Mouse (Mus musculus) embryonic facial prominence, embryonic 11.5 days (tissue): ENCODE data around the gene Epha8. TPM values are rescaled to one million over a fixed set of nuclear protein-coding genes. Genes with fewer than 3 reads are reported as not detected.

Experiments used
- ATAC-seq: fragments of 200-750 bp; cut with Nextera tagmentation; replicated peaks from 2 replicates; pipeline ENCODE4 v1.8.0; 2017; ENCODE audit warnings: low read depth; ENCODE audit not compliant: insufficient number of reproducible peaks, low FRiP score, low TSS enrichment
- DNase-seq: peaks from one replicate; pipeline ENCODE4 v3.0.0-alpha.2; 2015; ENCODE audit warnings: low spot score
- H3K27ac ChIP-seq: fragments of 300-500 bp; sonication (generic); replicated peaks from 2 replicates; pipeline ENCODE4 v1.5.1; 2014; ENCODE audit warnings: mild to moderate bottlenecking, low read depth, low read length, control low read depth
- H3K27me3 ChIP-seq: fragments of 300-500 bp; sonication (generic); 2 replicates; pipeline ENCODE4 v1.6.1; 2014; ENCODE audit warnings: mild to moderate bottlenecking, low read length, moderate library complexity, mixed read lengths; ENCODE audit not compliant: control insufficient read depth, insufficient read depth
- H3K36me3 ChIP-seq: fragments of 300-500 bp; sonication (generic); replicated peaks from 2 replicates; pipeline ENCODE4 v1.6.1; 2014; ENCODE audit warnings: low read depth, mild to moderate bottlenecking, low read length, moderate library complexity, mixed read lengths; ENCODE audit not compliant: control insufficient read depth, insufficient read depth
- H3K4me1 ChIP-seq: fragments of 300-500 bp; sonication (generic); 2 replicates; pipeline ENCODE4 v1.6.1; 2014; ENCODE audit warnings: low read length, mixed read lengths; ENCODE audit not compliant: control insufficient read depth, insufficient read depth
- H3K4me2 ChIP-seq: fragments of 300-500 bp; sonication (generic); 2 replicates; pipeline ENCODE4 v1.6.1; 2014; ENCODE audit warnings: low read depth, mild to moderate bottlenecking, control low read depth, low read length, moderate library complexity
- H3K4me3 ChIP-seq: fragments of 300-500 bp; sonication (generic); 2 replicates; pipeline ENCODE4 v1.5.1; 2014; ENCODE audit warnings: low read depth, low read length, control low read depth
- H3K9ac ChIP-seq: fragments of 300-500 bp; sonication (generic); replicated peaks from 2 replicates; pipeline ENCODE4 v1.6.1; 2014; ENCODE audit warnings: mild to moderate bottlenecking, control low read depth, low read length
- H3K9me3 ChIP-seq: fragments of 300-500 bp; sonication (generic); replicated peaks from 2 replicates; pipeline ENCODE4 v1.6.1; 2016; ENCODE audit warnings: mild to moderate bottlenecking, low read length, inconsistent platforms, mixed read lengths; ENCODE audit not compliant: control insufficient read depth
- WGBS: fragments of 180-500 bp; shearing (Covaris S2); extraction: QIAGEN DNeasy Blood & Tissue Kit; methylation state at CpG from one replicate; pipeline ENCODE4 v1.1.7; 2014; 5-methylcytosine and 5-hydroxymethylcytosine counted together
- polyA plus RNA-seq: library from polyadenylated mRNA; unstranded; fragments of >200 nt; fragmentation: Nextera tagmentation; extraction: Ambion mirVana; gene quantifications from 2 replicates; pipeline ENCODE4 v1.2.1, GENCODE M21; 2014

Gene Epha8
- polyA plus RNA-seq, 1 experiment from 2014 or later: 0.65 TPM

- no peak overlapping the region for H3K9ac ChIP-seq
- no peak for DNase-seq
- WGBS: 50% methylated on average over 18 of the region's 18 CpGs
- H3K36me3 ChIP-seq: no peaks in the 10 kb centered on the region
- H3K4me3 ChIP-seq: no peak overlapping the region
- no peak overlapping the region for H3K4me2 ChIP-seq
- no peak; the same call in 1 of the 2 replicates for ATAC-seq
- no peaks in the 10 kb centered on the region; the same call in 1 of the 2 replicates for H3K27me3 ChIP-seq
- no peaks in the 10 kb centered on the region for H3K9me3 ChIP-seq
- H3K27ac ChIP-seq: no peak overlapping the region
- H3K4me1 ChIP-seq: no peaks in the 10 kb centered on the region
Observed at GRCm38 (mm10) chr4:136934746-136935613, 21.6 kb downstream of the Epha8 start.

GRCm38 (mm10) chr4:136930474-136930873 is 26.1 kb downstream of the Epha8 start:
- WGBS: 87% methylated on average over 8 of the region's 8 CpGs
- peaks cover 3% of the 10 kb centered on the region; the same call in 1 of the 2 replicates for H3K27me3 ChIP-seq

GRCm38 (mm10) chr4:136928928-136929327 is 27.7 kb downstream of the Epha8 start:
- Histone ChIP-seq H3K4me3 (no peak overlapping the region), H3K27me3 (peaks cover 3% of the 10 kb centered on the region; the same call in 1 of the 2 replicates), H3K4me1 (no peaks in the 10 kb centered on the region)

More at GRCm38 (mm10) chr4:136930474-136930873, 26.1 kb downstream of the Epha8 start:
- H3K36me3 ChIP-seq: no peaks in the 10 kb centered on the region
- no peak overlapping the region for H3K4me3 ChIP-seq
- no peak overlapping the region for H3K9ac ChIP-seq
- no peaks in the 10 kb centered on the region for H3K4me1 ChIP-seq
- no peaks in the 10 kb centered on the region for H3K9me3 ChIP-seq
- ATAC-seq: no peak
- H3K4me2 ChIP-seq: no peak overlapping the region
- no peak overlapping the region for H3K27ac ChIP-seq
- DNase-seq: no peak

GRCm38 (mm10) chr4:136925804-136926203 is 30.8 kb downstream of the Epha8 start:
- Histone ChIP-seq H3K27ac (no peak overlapping the region), H3K9ac (no peak overlapping the region), H3K4me1 (no peaks in the 10 kb centered on the region), H3K36me3 (no peaks in the 10 kb centered on the region), H3K4me2 (no peak overlapping the region), H3K27me3 (peaks cover 3% of the 10 kb centered on the region; the same call in 1 of the 2 replicates), H3K4me3 (no peak overlapping the region), H3K9me3 (no peaks in the 10 kb centered on the region)
- DNase-seq (no peak), ATAC-seq (no peak)
- 12% methylated on average over 15 of the region's 15 CpGs for WGBS

More at GRCm38 (mm10) chr4:136928928-136929327, 27.7 kb downstream of the Epha8 start:
- Histone ChIP-seq H3K9ac (no peak overlapping the region), H3K4me2 (no peak overlapping the region), H3K36me3 (no peaks in the 10 kb centered on the region), H3K27ac (no peak overlapping the region), H3K9me3 (no peaks in the 10 kb centered on the region)
- DNase-seq (peak; percentile 69), ATAC-seq (no peak)
- 5% methylated on average over 5 of the region's 5 CpGs for WGBS

- Histone ChIP-seq H3K9ac (no peak overlapping the region), H3K4me1 (no peaks in the 10 kb centered on the region), H3K36me3 (no peaks in the 10 kb centered on the region), H3K27me3 (0 out of 2 replicates have a peak, but pooled peaks cover 3% of the 10 kb centered on the region), H3K27ac (no peak overlapping the region), H3K9me3 (no peaks in the 10 kb centered on the region), H3K4me2 (no peak overlapping the region), H3K4me3 (no peak overlapping the region)
- 2% methylated on average over 6 of the region's 6 CpGs for WGBS
- no peak for ATAC-seq
- DNase-seq: peak; percentile 91
Observed at GRCm38 (mm10) chr4:136924529-136924928, 32.1 kb downstream of the Epha8 start.

GRCm38 (mm10) chr4:136919526-136919925 is 37.1 kb downstream of the Epha8 start:
- H3K27me3 ChIP-seq: no peaks in the 10 kb centered on the region
- no peak overlapping the region for H3K9ac ChIP-seq
- no peak overlapping the region for H3K4me3 ChIP-seq
- DNase-seq (no peak), ATAC-seq (no peak)
- no peak overlapping the region for H3K4me2 ChIP-seq
- no peaks in the 10 kb centered on the region for H3K36me3 ChIP-seq
- H3K27ac ChIP-seq: no peak overlapping the region
- 71% methylated on average over 3 of the region's 3 CpGs for WGBS
- no peaks in the 10 kb centered on the region for H3K4me1 ChIP-seq
- no peaks in the 10 kb centered on the region for H3K9me3 ChIP-seq

GRCm38 (mm10) chr4:136918834-136919233 is 37.8 kb downstream of the Epha8 start:
- no peak for DNase-seq
- 80% methylated on average over 8 of the region's 8 CpGs for WGBS
- Histone ChIP-seq H3K9me3 (no peaks in the 10 kb centered on the region), H3K4me3 (no peak overlapping the region), H3K9ac (no peak overlapping the region), H3K27ac (no peak overlapping the region), H3K36me3 (no peaks in the 10 kb centered on the region), H3K4me1 (no peaks in the 10 kb centered on the region), H3K4me2 (no peak overlapping the region), H3K27me3 (no peaks in the 10 kb centered on the region)
- no peak for ATAC-seq

- DNase-seq (no peak), ATAC-seq (no peak)
- H3K4me3 ChIP-seq: no peak overlapping the region
- no peak overlapping the region for H3K27ac ChIP-seq
- no peak overlapping the region for H3K4me2 ChIP-seq
- H3K9ac ChIP-seq: no peak overlapping the region
- no peaks in the 10 kb centered on the region for H3K4me1 ChIP-seq
- WGBS: 48% methylated on average over 7 of the region's 7 CpGs
- H3K36me3 ChIP-seq: no peaks in the 10 kb centered on the region
- no peaks in the 10 kb centered on the region for H3K9me3 ChIP-seq
- H3K27me3 ChIP-seq: no peaks in the 10 kb centered on the region
Observed at GRCm38 (mm10) chr4:136917165-136917524, 39.5 kb downstream of the Epha8 start.
